Mouse (Mus musculus) bone marrow, adult 2 months (tissue): ENCODE measurements around the gene Ablim1.

Experiments
- CTCF ChIP-seq: fragments of 200-500 bp; IDR thresholded peaks from 2 replicates; pipeline ENCODE4 v1.5.1; 2011; ENCODE audit warnings: low read length, control low read depth; ENCODE audit not compliant: control insufficient read depth, insufficient read depth
- POLR2A ChIP-seq: fragments of 200-500 bp; IDR thresholded peaks from 2 replicates; pipeline ENCODE4 v1.6.1; 2011; ENCODE audit warnings: low read depth, mild to moderate bottlenecking, control low read depth, low read length, borderline replicate concordance; ENCODE audit not compliant: control insufficient read depth

- TF ChIP-seq CTCF (no peak), POLR2A (no peak)
These were observed 43.1 kb upstream of the Ablim1 start for GRCm38 (mm10) chr19:57357811-57358210.
